Mouse (Mus musculus) spleen, adult 2 months (tissue): ENCODE results near the gene Ska2. TPM values are rescaled to one million over a fixed set of nuclear protein-coding genes. Genes with fewer than 3 reads are reported as not detected.

Experiments used
- DNase-seq, 2 experiments: peaks; one replicate each; pipeline versions ENCODE4 v3.0.0 to v3.0.0-alpha.2; 2012 to 2021; ENCODE audit warnings: low spot score in 2 of 2, low read depth in 1 of 2
- H3K27ac ChIP-seq: fragments of 200-500 bp; 2 replicates; pipeline ENCODE4 v1.5.1; 2012; ENCODE audit warnings: low read length, inconsistent platforms; ENCODE audit not compliant: insufficient read depth
- H3K27me3 ChIP-seq: fragments of 200-500 bp; 2 replicates; pipeline ENCODE4 v1.6.1; 2012; ENCODE audit warnings: mild to moderate bottlenecking, moderate library complexity, low read length, inconsistent platforms; ENCODE audit not compliant: control insufficient read depth, insufficient read depth
- H3K36me3 ChIP-seq: fragments of 200-500 bp; 2 replicates; pipeline ENCODE4 v1.6.1; 2012; ENCODE audit warnings: mild to moderate bottlenecking, low read length, inconsistent platforms; ENCODE audit not compliant: control insufficient read depth, insufficient read depth
- H3K4me1 ChIP-seq: fragments of 200-500 bp; 2 replicates; pipeline ENCODE4 v1.6.1; 2011; ENCODE audit warnings: inconsistent platforms; ENCODE audit not compliant: control insufficient read depth, insufficient read depth, insufficient read length
- H3K4me3 ChIP-seq: fragments of 200-500 bp; 2 replicates; pipeline ENCODE4 v1.5.1; 2011; ENCODE audit warnings: mild to moderate bottlenecking, inconsistent platforms; ENCODE audit not compliant: insufficient read depth, insufficient read length; ENCODE audit errors: extremely low read depth
- CTCF ChIP-seq: fragments of 200-500 bp; IDR thresholded peaks from 2 replicates; pipeline ENCODE4 v1.5.1; 2011; ENCODE audit warnings: mild to moderate bottlenecking, inconsistent platforms; ENCODE audit not compliant: insufficient read depth, insufficient read length, insufficient replicate concordance; ENCODE audit errors: extremely low read depth
- POLR2A ChIP-seq: fragments of 200-500 bp; IDR thresholded peaks from 2 replicates; pipeline ENCODE4 v1.6.1; 2011; ENCODE audit warnings: low read depth, low read length, inconsistent platforms
- WGBS: fragments of 180-500 bp; shearing (Covaris S2); methylation state at CpG from one replicate; pipeline ENCODE4 v1.1.7; 2018; 5-methylcytosine and 5-hydroxymethylcytosine counted together
- polyA plus RNA-seq: library from polyadenylated mRNA; depleted of rRNA; stranded (reverse); fragments of >200 nt; gene quantifications from 2 replicates; pipeline ENCODE4 v1.2.3, GENCODE M21; 2012; rRNA removed

Gene Ska2
- polyA plus RNA-seq, 1 experiment = 2.5 TPM

GRCm38 (mm10) chr11:87163751-87164150, 54.7 kb downstream of the Ska2 start:
- no peak overlapping the region for H3K4me3 ChIP-seq
- TF ChIP-seq CTCF (no peak), POLR2A (no peak)
- no peaks in the 10 kb centered on the region for H3K27me3 ChIP-seq
- peaks cover 6% of the 10 kb centered on the region for H3K36me3 ChIP-seq
- H3K4me1 ChIP-seq = no peaks in the 10 kb centered on the region
- DNase-seq = no peak
- no peak overlapping the region for H3K27ac ChIP-seq

GRCm38 (mm10) chr11:87173625-87174024, 64.6 kb downstream of the Ska2 start:
- Histone ChIP-seq H3K36me3 (peaks cover 2% of the 10 kb centered on the region; the same call in 1 of the 2 replicates), H3K27me3 (no peaks in the 10 kb centered on the region), H3K4me1 (no peaks in the 10 kb centered on the region), H3K27ac (no peak overlapping the region), H3K4me3 (no peak overlapping the region)
- no peak for TF ChIP-seq CTCF
- TF ChIP-seq POLR2A = no peak
- no peak for DNase-seq
- WGBS = 86% methylated on average over 5 of the region's 5 CpGs

Other genes with a start within 250 kb of the Ska2 start
- gene Ypel2, start 115.5 kb upstream of the Ska2 start, polyA plus RNA-seq = 2.1 and 2.2 TPM in 2 replicates
- 1.7 and 1.9 TPM in 2 replicates for gene Gdpd1, start 35.2 kb upstream of the Ska2 start, polyA plus RNA-seq
- 4.7 and 5.0 TPM in 2 replicates for gene Smg8, start 22.5 kb upstream of the Ska2 start, polyA plus RNA-seq
- gene Prr11, start 526 bp upstream of the Ska2 start, polyA plus RNA-seq = 0.69 and 0.84 TPM in 2 replicates
- 1.4 and 1.7 TPM in 2 replicates for gene Trim37, start 17.8 kb downstream of the Ska2 start, polyA plus RNA-seq
- gene Ppm1e, start 249.8 kb downstream of the Ska2 start, polyA plus RNA-seq = 0.86 and 1.4 TPM in 2 replicates